Mouse (Mus musculus): Measurements from ENCODE around the gene Med13. TPM values are rescaled to one million over a fixed set of nuclear protein-coding genes. Genes with fewer than 3 reads are reported as not detected.

Med13 gene
- polyA plus RNA-seq, 1 experiment from 2014 or later: 9.7 TPM

DNA sequence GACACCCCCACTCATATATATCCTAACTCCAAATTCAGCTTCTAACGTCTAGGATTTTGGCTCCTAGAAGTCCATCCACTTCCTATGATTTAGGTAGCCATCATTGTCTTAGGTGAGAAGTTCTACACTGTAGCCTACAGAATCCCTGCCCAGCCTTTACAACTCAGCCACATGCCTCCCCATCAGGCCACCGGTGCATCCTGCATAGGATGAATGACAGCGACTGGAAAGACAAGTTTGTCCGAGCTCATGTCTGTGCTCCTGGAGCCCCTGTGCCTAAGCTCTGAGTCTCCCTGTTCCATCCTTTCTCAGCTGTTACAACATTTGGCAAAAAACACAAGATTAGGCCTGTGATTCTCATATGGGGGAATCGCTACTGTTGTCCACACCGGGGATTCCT is 17.7 kb upstream of the Med13 start:
- no peaks in the 10 kb centered on the region for H3K27me3 ChIP-seq
- H3K27ac ChIP-seq: no peak overlapping the region
- ATAC-seq (ENCODE audit: insufficient number of reproducible peaks, low FRiP score, low TSS enrichment, low read depth): no peak

GRCm38 (mm10) chr11:86371266-86371665 is 13.9 kb upstream of the Med13 start:
- WGBS: 68% methylated on average over 7 of the region's 7 CpGs
- Histone ChIP-seq H3K4me2 (no peak overlapping the region), H3K27me3 (no peaks in the 10 kb centered on the region), H3K36me3 (no peaks in the 10 kb centered on the region), H3K27ac (no peak overlapping the region), H3K4me1 (no peaks in the 10 kb centered on the region), H3K9me3 (no peaks in the 10 kb centered on the region), H3K4me3 (no peak overlapping the region), H3K9ac (no peak overlapping the region)
- no peak for ATAC-seq (ENCODE audit: insufficient number of reproducible peaks, low FRiP score, low TSS enrichment, low read depth)

More for the DNA sequence above, 17.7 kb upstream of the Med13 start:
- no peak overlapping the region for H3K4me3 ChIP-seq
- H3K4me1 ChIP-seq: no peaks in the 10 kb centered on the region
- no peak overlapping the region for H3K9ac ChIP-seq
- no peaks in the 10 kb centered on the region for H3K9me3 ChIP-seq
- no peak overlapping the region for H3K4me2 ChIP-seq
- WGBS: 85% methylated on average over 6 of the region's 6 CpGs
- no peaks in the 10 kb centered on the region for H3K36me3 ChIP-seq

GRCm38 (mm10) chr11:86369860-86370259 is 12.5 kb upstream of the Med13 start:
- H3K4me1 ChIP-seq: no peaks in the 10 kb centered on the region
- H3K27ac ChIP-seq: no peak overlapping the region
- no peaks in the 10 kb centered on the region for H3K9me3 ChIP-seq
- H3K4me3 ChIP-seq: no peak overlapping the region
- no peaks in the 10 kb centered on the region for H3K27me3 ChIP-seq
- H3K36me3 ChIP-seq: no peaks in the 10 kb centered on the region
- ATAC-seq (ENCODE audit: insufficient number of reproducible peaks, low FRiP score, low TSS enrichment, low read depth): no peak
- no peak overlapping the region for H3K9ac ChIP-seq
- no peak overlapping the region for H3K4me2 ChIP-seq
- WGBS: 85% methylated on average over 5 of the region's 5 CpGs

GRCm38 (mm10) chr11:86369003-86369402 is 11.6 kb upstream of the Med13 start:
- 31% methylated on average over 5 of the region's 5 CpGs for WGBS
- H3K9ac ChIP-seq: no peak overlapping the region
- H3K9me3 ChIP-seq: no peaks in the 10 kb centered on the region
- H3K4me2 ChIP-seq: no peak overlapping the region
- H3K27me3 ChIP-seq: no peaks in the 10 kb centered on the region
- no peak overlapping the region for H3K27ac ChIP-seq
- no peaks in the 10 kb centered on the region for H3K4me1 ChIP-seq
- no peaks in the 10 kb centered on the region for H3K36me3 ChIP-seq
- H3K4me3 ChIP-seq: no peak overlapping the region
- no peak for ATAC-seq (ENCODE audit: insufficient number of reproducible peaks, low FRiP score, low TSS enrichment, low read depth)

GRCm38 (mm10) chr11:86364709-86365452 is 7.5 kb upstream of the Med13 start:
- no peaks in the 10 kb centered on the region for H3K9me3 ChIP-seq
- H3K4me1 ChIP-seq: no peaks in the 10 kb centered on the region
- H3K36me3 ChIP-seq: no peaks in the 10 kb centered on the region
- no peak overlapping the region for H3K9ac ChIP-seq
- no peak overlapping the region for H3K4me3 ChIP-seq
- H3K27ac ChIP-seq: no peak overlapping the region
- no peaks in the 10 kb centered on the region for H3K27me3 ChIP-seq
- no peak for ATAC-seq (ENCODE audit: insufficient number of reproducible peaks, low FRiP score, low TSS enrichment, low read depth)
- 77% methylated on average over 5 of the region's 5 CpGs for WGBS
- no peak overlapping the region for H3K4me2 ChIP-seq

- WGBS: under 1% methylated on average over 42 of the region's 45 CpGs
- Histone ChIP-seq H3K9me3 (no peaks in the 10 kb centered on the region), H3K4me3 (peak overlapping the region; percentile 93), H3K27ac (peak overlapping the region; percentile 95), H3K4me1 (peaks cover 13% of the 10 kb centered on the region), H3K9ac (peak overlapping the region; percentile 88), H3K4me2 (peak overlapping the region; percentile 19), H3K36me3 (peaks cover 11% of the 10 kb centered on the region), H3K27me3 (no peaks in the 10 kb centered on the region)
- ATAC-seq (ENCODE audit: insufficient number of reproducible peaks, low FRiP score, low TSS enrichment, low read depth): peak; percentile 90
Measured at GRCm38 (mm10) chr11:86357984-86358528, 654 bp upstream of the Med13 start.

DNA sequence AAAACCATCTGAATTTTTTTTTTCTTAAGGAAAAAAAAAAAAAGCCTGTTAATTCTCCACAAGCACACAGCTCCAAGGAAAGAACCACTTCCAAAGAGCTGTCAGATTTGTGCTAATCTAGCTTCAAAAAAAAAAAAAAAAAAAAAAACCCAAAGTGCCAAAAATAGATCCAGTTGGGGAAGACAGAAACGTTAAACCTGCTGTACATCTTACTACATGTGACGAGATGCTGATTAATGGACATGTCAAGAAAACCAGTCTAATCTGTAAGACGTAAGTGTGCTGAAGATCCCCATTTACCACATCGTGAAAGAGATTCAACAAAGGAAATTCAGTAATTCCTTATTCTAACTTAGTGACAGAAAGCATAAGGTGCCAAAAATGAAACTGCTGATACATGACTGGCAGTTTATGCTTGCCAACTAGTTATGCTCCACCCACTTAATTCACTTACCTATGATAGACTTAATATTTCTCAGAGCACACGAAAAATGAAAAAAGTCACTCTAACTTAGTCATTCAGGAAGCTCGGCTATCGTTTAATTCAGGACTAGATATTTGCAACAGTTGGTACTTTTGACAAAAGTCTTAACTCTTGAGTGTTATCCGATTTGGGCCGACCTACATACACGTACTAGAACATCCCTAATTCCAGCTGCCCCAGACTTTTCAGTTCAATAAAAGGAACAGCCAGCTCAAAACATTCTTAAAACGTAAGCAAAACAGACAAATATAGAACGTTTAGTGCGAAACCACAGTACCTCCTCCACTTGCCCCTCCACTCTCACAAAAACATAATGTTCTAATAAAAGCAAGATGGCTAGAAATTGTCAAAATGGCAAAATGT is 1.2 kb downstream of the Med13 start:
- Histone ChIP-seq H3K4me1 (peaks cover 16% of the 10 kb centered on the region), H3K4me3 (peak overlapping the region; percentile 93), H3K27ac (peak overlapping the region; percentile 95), H3K27me3 (no peaks in the 10 kb centered on the region), H3K9ac (peak overlapping the region; percentile 88; the same call in 1 of the 2 replicates), H3K36me3 (peaks cover 14% of the 10 kb centered on the region), H3K9me3 (no peaks in the 10 kb centered on the region), H3K4me2 (peak overlapping the region; percentile 49)
- ATAC-seq (ENCODE audit: insufficient number of reproducible peaks, low FRiP score, low TSS enrichment, low read depth): no peak
- WGBS: 5% methylated on average over 13 of the region's 13 CpGs

DNA sequence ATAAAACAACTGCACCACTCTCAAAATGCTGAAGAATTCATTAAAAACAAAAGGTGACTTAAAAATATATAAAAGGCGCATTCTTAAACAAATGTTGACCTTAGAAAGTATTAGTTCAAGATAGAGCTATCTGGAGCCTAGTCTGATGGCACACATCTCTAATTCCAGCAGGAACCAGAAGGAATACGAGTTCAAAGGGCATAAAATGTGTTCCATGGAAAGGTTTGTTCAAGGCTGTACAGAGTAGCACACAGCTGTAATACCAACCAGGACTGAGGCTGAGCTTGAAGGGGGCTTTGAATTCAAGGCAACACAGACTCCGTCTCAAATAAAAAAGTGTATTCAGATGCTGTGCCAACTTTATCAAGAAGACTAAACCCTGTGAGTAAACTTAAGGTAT is 3.8 kb downstream of the Med13 start:
- Histone ChIP-seq H3K27me3 (no peaks in the 10 kb centered on the region), H3K36me3 (peaks cover 14% of the 10 kb centered on the region), H3K9ac (no peak overlapping the region), H3K27ac (no peak overlapping the region), H3K4me1 (peaks cover 16% of the 10 kb centered on the region), H3K4me2 (no peak overlapping the region), H3K4me3 (no peak overlapping the region), H3K9me3 (no peaks in the 10 kb centered on the region)
- WGBS: 76% methylated on average over 3 of the region's 3 CpGs
- ATAC-seq (ENCODE audit: insufficient number of reproducible peaks, low FRiP score, low TSS enrichment, low read depth): no peak

DNA sequence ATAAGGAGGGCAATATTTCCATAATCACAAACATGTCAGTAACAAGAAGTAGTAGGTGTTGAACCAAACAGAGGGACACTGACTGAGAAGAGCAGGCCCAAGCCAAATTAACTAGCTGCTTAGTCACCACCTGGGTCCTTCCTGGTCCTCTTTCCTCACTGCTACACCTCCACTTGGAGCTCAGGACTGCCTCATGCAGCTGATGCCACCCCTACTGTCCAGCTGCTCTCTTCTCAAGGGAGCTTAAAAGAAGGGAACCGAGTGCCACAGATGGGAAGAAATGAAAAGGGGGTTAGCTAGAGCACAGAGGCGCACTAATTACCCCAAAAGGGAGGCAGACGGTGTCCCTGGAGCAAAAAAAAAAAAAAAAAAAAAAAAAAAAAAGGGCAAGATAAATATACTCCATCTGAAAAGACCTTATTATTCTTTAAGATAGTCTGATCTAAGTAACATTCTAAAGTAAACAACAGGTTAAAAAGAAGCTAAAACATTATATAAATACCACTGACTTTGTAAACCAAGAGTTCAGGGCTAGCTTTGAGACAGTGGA is 5.6 kb downstream of the Med13 start:
- WGBS: 48% methylated on average over 3 of the region's 3 CpGs

DNA sequence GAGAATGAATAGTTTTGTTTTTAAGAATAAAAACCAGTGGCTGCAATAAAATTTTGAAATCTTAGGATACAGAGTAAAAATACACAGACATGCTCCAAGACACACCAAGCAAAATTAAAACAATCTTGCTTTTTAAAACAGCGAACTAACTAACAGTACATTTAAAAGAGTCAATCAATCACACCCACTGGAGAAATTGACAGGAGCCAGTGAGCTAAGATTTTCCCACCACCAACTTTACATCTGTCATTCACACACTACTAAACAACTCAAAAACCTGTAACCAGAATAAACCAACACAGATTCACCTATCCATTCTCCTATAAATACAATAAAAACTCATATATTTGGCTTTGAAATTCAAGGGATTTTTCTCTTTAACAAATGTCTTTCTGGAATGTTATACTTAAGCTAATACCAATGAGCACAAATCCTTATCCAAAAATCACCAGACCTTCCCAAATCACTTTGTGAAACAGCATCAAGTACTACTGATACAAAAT is 6.7 kb downstream of the Med13 start:
- Histone ChIP-seq H3K27ac (no peak overlapping the region), H3K9ac (no peak overlapping the region), H3K36me3 (peaks cover 14% of the 10 kb centered on the region), H3K27me3 (no peaks in the 10 kb centered on the region), H3K4me1 (peaks cover 16% of the 10 kb centered on the region), H3K4me3 (no peak overlapping the region), H3K4me2 (no peak overlapping the region), H3K9me3 (no peaks in the 10 kb centered on the region)
- no peak for ATAC-seq (ENCODE audit: insufficient number of reproducible peaks, low FRiP score, low TSS enrichment, low read depth)
- 73% methylated on average over 1 of the region's 1 CpGs for WGBS

More for the DNA sequence above, 5.6 kb downstream of the Med13 start:
- H3K9ac ChIP-seq: no peak overlapping the region
- ATAC-seq (ENCODE audit: insufficient number of reproducible peaks, low FRiP score, low TSS enrichment, low read depth): no peak
- H3K36me3 ChIP-seq: peaks cover 14% of the 10 kb centered on the region
- peaks cover 16% of the 10 kb centered on the region for H3K4me1 ChIP-seq
- no peak overlapping the region for H3K4me2 ChIP-seq
- H3K9me3 ChIP-seq: no peaks in the 10 kb centered on the region
- H3K27me3 ChIP-seq: no peaks in the 10 kb centered on the region
- H3K4me3 ChIP-seq: no peak overlapping the region
- no peak overlapping the region for H3K27ac ChIP-seq

DNA sequence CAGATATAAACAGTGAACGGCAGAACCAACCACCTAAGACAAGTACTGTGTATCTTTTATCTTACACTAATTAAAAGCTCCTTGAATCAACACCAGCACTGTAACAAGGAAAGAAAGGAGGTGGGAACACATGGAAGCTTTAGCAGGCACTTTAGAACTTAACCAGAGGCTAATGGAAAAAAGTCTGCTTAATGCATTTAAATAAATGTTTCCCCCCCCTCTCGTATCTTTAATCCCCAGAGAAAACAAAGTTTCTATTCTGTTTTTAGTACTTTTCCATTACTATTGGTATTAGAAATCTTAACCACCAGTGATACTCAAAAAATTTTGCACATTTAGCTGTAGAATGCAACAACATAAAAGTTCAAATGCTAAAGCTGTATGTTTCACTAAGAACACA is 8.1 kb downstream of the Med13 start:
- whole genome bisulfite sequencing: 40% methylated on average over 2 of the region's 2 CpGs
- no peak for ATAC-seq (ENCODE audit: insufficient number of reproducible peaks, low FRiP score, low TSS enrichment, low read depth)
- peaks cover 8% of the 10 kb centered on the region; the same call in 1 of the 2 replicates for H3K4me1 ChIP-seq
- H3K9me3 ChIP-seq: no peaks in the 10 kb centered on the region
- no peaks in the 10 kb centered on the region for H3K27me3 ChIP-seq
- H3K27ac ChIP-seq: no peak overlapping the region
- no peak overlapping the region for H3K9ac ChIP-seq
- H3K4me2 ChIP-seq: no peak overlapping the region
- no peak overlapping the region for H3K4me3 ChIP-seq
- H3K36me3 ChIP-seq: peaks cover 17% of the 10 kb centered on the region
